Mouse (Mus musculus): ENCODE measurements around the gene Galnt2. TPM values are rescaled to one million over a fixed set of nuclear protein-coding genes. Genes with fewer than 3 reads are reported as not detected.
A peak's percentile ranks its signal among the peaks of the same experiment; 100 is the strongest.

Gene Galnt2
- total and polyA plus RNA-seq, 3 experiments = 18.6 to 27.3 (median 23.6) TPM

DNA sequence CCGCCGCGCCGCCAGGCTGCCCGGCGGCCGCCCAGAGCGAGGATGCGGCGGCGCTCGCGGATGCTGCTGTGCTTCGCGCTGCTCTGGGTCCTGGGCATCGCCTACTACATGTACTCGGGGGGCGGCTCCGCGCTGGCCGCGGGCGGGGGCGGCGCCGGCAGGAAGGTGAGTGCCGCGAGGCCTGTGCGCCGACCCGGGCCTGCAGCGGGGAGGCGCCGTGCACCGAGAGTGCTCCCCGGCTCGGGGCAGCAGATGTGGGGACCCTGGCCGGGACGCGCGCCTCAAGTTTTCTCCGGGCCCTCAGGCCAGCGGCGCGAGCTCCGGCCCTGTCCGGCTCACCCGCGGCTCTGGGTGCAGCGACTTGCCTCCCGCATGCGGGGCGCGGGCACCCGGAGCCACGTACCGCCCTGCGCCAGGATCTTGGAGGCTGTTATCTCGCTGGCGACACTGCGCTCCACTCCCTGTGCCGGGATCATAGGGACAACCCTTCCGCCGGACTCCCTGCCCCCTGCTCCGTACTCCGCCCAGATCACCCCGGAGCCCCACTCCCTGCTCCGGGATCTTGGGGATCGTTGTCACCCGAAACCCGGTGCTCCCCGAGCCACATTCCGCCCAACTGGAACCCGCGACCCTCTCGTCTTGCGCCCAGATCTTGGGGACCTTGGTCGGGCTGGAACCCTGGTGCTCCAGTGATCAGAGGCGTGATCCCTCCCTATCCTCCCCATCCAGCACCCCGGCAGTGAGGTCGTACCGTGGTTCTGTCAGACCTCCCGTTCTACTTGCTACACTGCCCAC is 491 bp downstream of the Galnt2 start:
- Histone ChIP-seq H3K36me3 (replicated peaks in 1 of 2; ENCODE audit: control insufficient read depth in 1 of 2, insufficient read depth in 1 of 2, low read length in 1 of 2) (peaks cover 0 to 14% of the 10 kb centered on the region in 2 experiments), H3K4me3 (replicated peaks in 1 of 3; ENCODE audit: low read depth in 2 of 3, low read length in 2 of 3, poor library complexity in 1 of 3) (peak overlapping the region; percentile 68 to 92 (median 69)), H3K4me2 (ENCODE audit: insufficient read depth, low read depth, poor library complexity, severe bottlenecking) (peak overlapping the region; percentile 72), H3K27me3 (replicated peaks) (no peaks in the 10 kb centered on the region), H3K27ac (ENCODE audit: insufficient read depth, low read depth) (no peak overlapping the region), H3K79me2 (replicated peaks; ENCODE audit: control insufficient read depth, extremely low read depth, insufficient read depth, poor library complexity, severe bottlenecking) (peaks cover 4% of the 10 kb centered on the region; the same call in 1 of the 2 replicates), H3K9ac (ENCODE audit: insufficient read depth, low read depth) (peak overlapping the region; percentile 54), H3K4me1 (ENCODE audit: control insufficient read depth in 1 of 2, insufficient read depth in 2 of 2) (peaks cover 11 to 39% of the 10 kb centered on the region in 2 experiments), H3K9me3 (replicated peaks; ENCODE audit: low read length) (no peaks in the 10 kb centered on the region)
- dilution Hi-C loops (cut with MboI; ENCODE audit: extremely low pct_ligation_motif_present, extremely low pct_unique_long_range_greater_than_20kb, low sequenced_read_pairs) (no loop called here), in situ Hi-C loops (cut with MboI; ENCODE audit: low pct_ligation_motif_present, low pct_unique_long_range_greater_than_20kb, low sequenced_read_pairs) (loop anchor here (5.0 kb wide), 1 partner anchor 46 kb away; no protein-coding TSS in a partner anchor)
- DNase-seq (ENCODE audit: extremely low read depth) = no peak
- no peak for TF ChIP-seq CHD2 (IDR thresholded peaks at IDR 0.05; ENCODE audit: low read length)
- TF ChIP-seq UBTF (IDR thresholded peaks at IDR 0.05; ENCODE audit: low read depth, low read length) = 0 out of 2 replicates have a peak, but pooled peaks have one; percentile 39
- TF ChIP-seq POLR2A (IDR thresholded peaks at IDR 0.05; ENCODE audit: low read depth, low read length) = peak; percentile 49; the same call in 1 of the 2 replicates

DNA sequence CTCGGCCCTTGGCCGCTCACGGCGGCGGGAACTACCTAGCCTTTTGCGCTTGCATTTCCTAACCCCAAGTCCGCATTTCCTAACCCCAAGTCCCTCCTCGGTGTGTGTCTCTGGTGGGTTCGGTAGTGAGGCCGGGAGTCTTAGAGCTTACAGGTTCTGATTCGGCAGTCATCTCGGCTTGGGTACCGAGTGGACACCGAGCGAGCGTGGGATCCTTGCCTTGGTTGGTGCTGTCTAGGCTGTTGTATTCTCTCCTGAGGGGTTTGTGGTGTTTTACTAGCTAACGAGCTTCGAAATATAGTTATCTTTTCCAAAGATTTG is 1.0 kb downstream of the Galnt2 start:
- no peak overlapping the region for H3K27ac ChIP-seq (ENCODE audit: insufficient read depth, low read depth)
- DNase-seq (ENCODE audit: extremely low read depth) = no peak

DNA sequence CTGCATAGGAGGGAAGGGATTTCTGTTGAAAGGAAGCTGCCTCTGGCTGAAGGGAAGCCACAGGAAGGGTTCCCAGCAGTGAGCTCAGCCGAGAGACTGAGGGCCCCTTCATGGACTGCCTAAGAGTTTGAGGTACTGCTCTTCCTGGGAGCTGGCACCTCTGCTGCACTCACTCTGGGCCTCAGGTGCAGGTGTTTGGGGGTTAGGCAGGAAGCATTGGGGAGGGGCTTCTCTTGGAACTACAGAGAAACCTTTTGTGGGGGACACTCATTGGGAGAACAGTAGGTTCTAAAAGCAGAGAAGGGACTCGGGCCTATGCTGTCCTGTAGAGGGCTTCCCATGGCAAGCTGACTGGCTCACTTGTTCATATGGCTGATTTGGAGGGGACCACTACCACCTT is 3.3 kb downstream of the Galnt2 start:
- TF ChIP-seq RCOR1 (conservative IDR thresholded peaks at IDR 0.05; ENCODE audit: low read depth, low read length) = no peak
- no peak for TF ChIP-seq E2F4 (IDR thresholded peaks at IDR 0.05; ENCODE audit: insufficient replicate concordance, low read depth, low read length)
- no peak for TF ChIP-seq NRF1 (IDR thresholded peaks at IDR 0.05; ENCODE audit: low read depth, low read length)
- TF ChIP-seq USF1 (IDR thresholded peaks at IDR 0.05; ENCODE audit: low read depth, low read length) = no peak
- no peak for TF ChIP-seq PAX5 (IDR thresholded peaks at IDR 0.05; ENCODE audit: low read length)
- no peak for TF ChIP-seq JUND (conservative IDR thresholded peaks at IDR 0.05; ENCODE audit: low read depth, low read length)
- no peak for TF ChIP-seq RAD21 (IDR thresholded peaks at IDR 0.05; ENCODE audit: low read depth, low read length)
- no peak overlapping the region for H3K27ac ChIP-seq (ENCODE audit: insufficient read depth, low read depth)
- no peak overlapping the region for H3K4me3 ChIP-seq (replicated peaks in 1 of 3; ENCODE audit: low read depth in 2 of 3, low read length in 2 of 3, poor library complexity in 1 of 3)
- in situ Hi-C loops (cut with MboI; ENCODE audit: low pct_ligation_motif_present, low pct_unique_long_range_greater_than_20kb, low sequenced_read_pairs) (loop anchor here (5.0 kb wide), 1 partner anchor 43 kb away; no protein-coding TSS in a partner anchor), dilution Hi-C loops (cut with MboI; ENCODE audit: extremely low pct_ligation_motif_present, extremely low pct_unique_long_range_greater_than_20kb, low sequenced_read_pairs) (no loop called here)
- no peaks in the 10 kb centered on the region for H3K27me3 ChIP-seq (replicated peaks)
- no peak overlapping the region for H3K9ac ChIP-seq (ENCODE audit: insufficient read depth, low read depth)
- no peak overlapping the region for H3K4me2 ChIP-seq (ENCODE audit: insufficient read depth, low read depth, poor library complexity, severe bottlenecking)
- DNase-seq (ENCODE audit: extremely low read depth) = no peak
- H3K36me3 ChIP-seq (replicated peaks in 1 of 2; ENCODE audit: control insufficient read depth in 1 of 2, insufficient read depth in 1 of 2, low read length in 1 of 2) = peaks cover 0 to 23% of the 10 kb centered on the region in 2 experiments
- peaks cover 4% of the 10 kb centered on the region; the same call in 1 of the 2 replicates for H3K79me2 ChIP-seq (replicated peaks; ENCODE audit: control insufficient read depth, extremely low read depth, insufficient read depth, poor library complexity, severe bottlenecking)
- H3K9me3 ChIP-seq (replicated peaks; ENCODE audit: low read length) = no peaks in the 10 kb centered on the region
- H3K4me1 ChIP-seq (ENCODE audit: control insufficient read depth in 1 of 2, insufficient read depth in 2 of 2) = peaks cover 24 to 64% of the 10 kb centered on the region in 2 experiments

More for the DNA sequence above, 1.0 kb downstream of the Galnt2 start:
- TF ChIP-seq MYC (IDR thresholded peaks at IDR 0.05; ENCODE audit: low read depth, low read length) (no peak), CTCF (conservative IDR thresholded peaks at IDR 0.05 in 1 of 2, IDR thresholded peaks at IDR 0.05 in 1 of 2; ENCODE audit: low read depth in 2 of 2, low read length in 2 of 2) (no peak)
- H3K79me2 ChIP-seq (replicated peaks; ENCODE audit: control insufficient read depth, extremely low read depth, insufficient read depth, poor library complexity, severe bottlenecking) = peaks cover 4% of the 10 kb centered on the region; the same call in 1 of the 2 replicates
- H3K9me3 ChIP-seq (replicated peaks; ENCODE audit: low read length) = no peaks in the 10 kb centered on the region
- H3K9ac ChIP-seq (ENCODE audit: insufficient read depth, low read depth) = peak overlapping the region; percentile 54; the same call in 1 of the 2 replicates
- dilution Hi-C loops (cut with MboI; ENCODE audit: extremely low pct_ligation_motif_present, extremely low pct_unique_long_range_greater_than_20kb, low sequenced_read_pairs) = no loop called here
- peaks cover 0 to 17% of the 10 kb centered on the region in 2 experiments for H3K36me3 ChIP-seq (replicated peaks in 1 of 2; ENCODE audit: control insufficient read depth in 1 of 2, insufficient read depth in 1 of 2, low read length in 1 of 2)
- H3K4me1 ChIP-seq (ENCODE audit: control insufficient read depth in 1 of 2, insufficient read depth in 2 of 2) = peaks cover 11 to 42% of the 10 kb centered on the region in 2 experiments
- in situ Hi-C loops (cut with MboI; ENCODE audit: low pct_ligation_motif_present, low pct_unique_long_range_greater_than_20kb, low sequenced_read_pairs) = loop anchor here (5.0 kb wide), 1 partner anchor 45 kb away; no protein-coding TSS in a partner anchor
- H3K4me2 ChIP-seq (ENCODE audit: insufficient read depth, low read depth, poor library complexity, severe bottlenecking) = peak overlapping the region; percentile 72
- H3K27me3 ChIP-seq (replicated peaks) = no peaks in the 10 kb centered on the region
- H3K4me3 ChIP-seq (replicated peaks in 1 of 3; ENCODE audit: low read depth in 2 of 3, low read length in 2 of 3, poor library complexity in 1 of 3) = peak overlapping the region; percentile 68 to 92 (median 69)

Measured in CH12.LX (cell line).